Mouse (Mus musculus): ENCODE measurements around the gene Lim2.

DNA sequence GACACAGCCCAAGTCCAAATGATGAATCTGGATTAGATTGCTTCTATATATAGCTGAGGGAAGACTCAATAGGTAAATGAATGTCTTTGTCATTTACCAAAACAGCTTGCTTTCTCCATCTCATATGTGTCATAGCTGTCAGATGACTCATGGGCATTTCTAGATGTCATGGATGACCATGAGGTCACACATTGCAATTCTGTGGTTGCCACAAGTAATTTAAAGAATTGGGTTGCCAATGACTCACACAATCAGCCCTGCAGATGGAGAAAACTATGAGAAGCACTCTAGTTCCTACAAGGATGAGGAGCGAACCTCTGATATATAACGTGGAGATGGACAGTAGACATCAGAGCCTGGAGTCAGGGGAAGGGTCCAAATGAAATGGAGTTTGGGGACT, 28.0 kb upstream of the Lim2 start:
- TF ChIP-seq GATA1 (IDR thresholded peaks at IDR 0.05; ENCODE audit: borderline replicate concordance, low read length): no peak
- TF ChIP-seq FLI1 (IDR thresholded peaks at IDR 0.05; ENCODE audit: low read length): no peak
